Mouse (Mus musculus) erythroblast, embryonic 14.5 days (primary cell): ENCODE data around the gene Hspa4l.

Experiments
- GATA1 ChIP-seq: IDR thresholded peaks from 2 replicates; pipeline ENCODE4 v1.6.1; 2012; ENCODE audit warnings: low read length, inconsistent platforms, mixed read lengths
- TAL1 ChIP-seq: IDR thresholded peaks from 3 replicates; pipeline ENCODE4 v1.6.1; 2012; ENCODE audit warnings: low read length, inconsistent platforms, mixed read lengths

DNA sequence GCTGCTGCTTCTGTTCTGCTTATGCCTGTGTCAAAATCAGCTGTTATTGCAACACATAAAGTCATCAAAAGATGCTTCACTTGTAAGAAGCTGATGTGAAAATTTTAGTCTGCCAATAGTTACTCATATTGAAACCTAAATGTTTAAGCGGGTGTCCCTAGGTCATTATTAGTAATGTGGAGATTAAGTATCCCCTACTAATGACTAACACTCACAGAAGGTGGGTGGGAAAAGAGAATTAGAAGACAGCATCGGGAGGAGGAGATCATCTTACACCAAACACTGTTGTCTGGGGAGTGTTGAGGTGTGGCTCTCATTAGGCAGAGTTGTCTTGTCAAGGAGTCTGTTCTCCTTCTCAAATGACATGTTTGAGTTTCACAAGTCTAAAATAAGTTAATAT lies 62.6 kb downstream of the Hspa4l start:
- TF ChIP-seq TAL1 (no peak), GATA1 (no peak)
